Mouse (Mus musculus) forebrain, embryonic 11.5 days (tissue): ENCODE data around the gene Dpf1. TPM values are rescaled to one million over a fixed set of nuclear protein-coding genes. Genes with fewer than 3 reads are reported as not detected.
A peak's percentile ranks its signal among the peaks of the same experiment; 100 is the strongest.

Experiments
- ATAC-seq: fragments of 200-750 bp; cut with Nextera tagmentation; replicated peaks from 2 replicates; pipeline ENCODE4 v1.8.0; 2017; ENCODE audit warnings: moderate TSS enrichment; ENCODE audit not compliant: low FRiP score
- DNase-seq: peaks from one replicate; pipeline ENCODE4 v3.0.0-alpha.2; 2017; ENCODE audit warnings: low spot score
- H3K27ac ChIP-seq: fragments of 300-500 bp; sonication (generic); 2 replicates; pipeline ENCODE4 v1.5.1; 2014; ENCODE audit warnings: low read depth, low read length
- H3K27me3 ChIP-seq: fragments of 300-500 bp; sonication (generic); 2 replicates; pipeline ENCODE4 v1.6.1; 2014; ENCODE audit warnings: mild to moderate bottlenecking, low read length, mixed read lengths; ENCODE audit not compliant: control insufficient read depth, insufficient read depth
- H3K36me3 ChIP-seq: fragments of 300-500 bp; sonication (generic); 2 replicates; pipeline ENCODE4 v1.6.1; 2014; ENCODE audit warnings: mild to moderate bottlenecking, low read length, moderate library complexity, mixed read lengths; ENCODE audit not compliant: control insufficient read depth, insufficient read depth
- H3K4me1 ChIP-seq: fragments of 300-500 bp; sonication (generic); replicated peaks from 2 replicates; pipeline ENCODE4 v1.6.1; 2014; ENCODE audit warnings: low read length, mixed read lengths; ENCODE audit not compliant: control insufficient read depth, insufficient read depth
- H3K4me2 ChIP-seq: fragments of 300-500 bp; sonication (generic); 2 replicates; pipeline ENCODE4 v1.6.1; 2014; ENCODE audit warnings: low read depth, mild to moderate bottlenecking, low read length, moderate library complexity, mixed read lengths; ENCODE audit not compliant: severe bottlenecking
- H3K4me3 ChIP-seq: fragments of 300-500 bp; sonication (generic); 2 replicates; pipeline ENCODE4 v1.5.1; 2014; ENCODE audit warnings: low read depth, low read length
- H3K9ac ChIP-seq: fragments of 300-500 bp; sonication (generic); 2 replicates; pipeline ENCODE4 v1.6.1; 2014; ENCODE audit warnings: low read length
- H3K9me3 ChIP-seq: fragments of 300-500 bp; sonication (generic); 2 replicates; pipeline ENCODE4 v1.6.1; 2016; ENCODE audit warnings: low read length, mixed read lengths; ENCODE audit not compliant: control insufficient read depth
- WGBS: fragments of 180-500 bp; shearing (Covaris S2); extraction: QIAGEN DNeasy Blood & Tissue Kit; methylation state at CpG from one replicate; pipeline ENCODE4 v1.1.7; 2014; 5-methylcytosine and 5-hydroxymethylcytosine counted together
- polyA plus RNA-seq: library from polyadenylated mRNA; unstranded; fragments of >200 nt; fragmentation: Nextera tagmentation; extraction: Ambion mirVana; gene quantifications from 2 replicates; pipeline ENCODE4 v1.2.1, GENCODE M21; 2014

Dpf1 gene
- polyA plus RNA-seq, 1 experiment from 2014 or later, result 76.0 TPM

DNA sequence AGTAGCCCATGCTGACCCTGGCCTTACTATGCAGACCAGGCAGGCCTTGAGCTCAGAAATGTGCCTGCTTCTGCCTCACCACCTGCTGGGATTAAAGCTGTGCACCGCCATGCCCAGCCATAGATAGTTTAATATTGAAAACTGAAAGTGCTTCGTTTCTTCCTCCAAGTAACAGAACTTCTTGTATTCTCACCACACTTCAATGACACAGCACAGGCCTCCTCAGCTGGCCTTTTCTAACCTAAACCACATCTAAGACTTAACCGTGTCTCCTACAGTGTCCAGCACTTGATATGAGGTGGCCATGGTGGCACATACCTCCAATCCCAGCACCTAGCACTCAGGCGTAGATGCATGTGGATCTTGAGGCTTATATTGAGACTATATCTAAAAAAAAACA lies 33.3 kb upstream of the Dpf1 start:
- Histone ChIP-seq H3K9me3 (no peaks in the 10 kb centered on the region), H3K9ac (no peak overlapping the region)

GRCm38 (mm10) chr7:29271687-29272465 lies 31.9 kb upstream of the Dpf1 start:
- H3K4me3 ChIP-seq, result no peak overlapping the region
- no peak overlapping the region for H3K27ac ChIP-seq
- WGBS, result 83% methylated on average over 8 of the region's 8 CpGs
- no peak overlapping the region for H3K9ac ChIP-seq
- H3K4me2 ChIP-seq, result no peak overlapping the region
- H3K36me3 ChIP-seq, result no peaks in the 10 kb centered on the region
- no peak for ATAC-seq
- H3K9me3 ChIP-seq, result no peaks in the 10 kb centered on the region
- no peaks in the 10 kb centered on the region for H3K27me3 ChIP-seq
- no peak for DNase-seq
- H3K4me1 ChIP-seq, result no peaks in the 10 kb centered on the region

More for the DNA sequence above, 33.3 kb upstream of the Dpf1 start:
- ATAC-seq (no peak), DNase-seq (no peak)
- 85% methylated on average over 4 of the region's 4 CpGs for WGBS
- H3K4me1 ChIP-seq, result no peaks in the 10 kb centered on the region
- no peak overlapping the region for H3K4me2 ChIP-seq
- H3K36me3 ChIP-seq, result no peaks in the 10 kb centered on the region
- H3K4me3 ChIP-seq, result no peak overlapping the region
- H3K27ac ChIP-seq, result no peak overlapping the region
- H3K27me3 ChIP-seq, result no peaks in the 10 kb centered on the region

GRCm38 (mm10) chr7:29276715-29277114 lies 27.0 kb upstream of the Dpf1 start:
- no peak overlapping the region for H3K27ac ChIP-seq
- H3K27me3 ChIP-seq, result peaks cover 10% of the 10 kb centered on the region
- H3K4me3 ChIP-seq, result no peak overlapping the region
- no peaks in the 10 kb centered on the region for H3K36me3 ChIP-seq
- WGBS, result 88% methylated on average over 5 of the region's 5 CpGs
- H3K9ac ChIP-seq, result no peak overlapping the region
- ATAC-seq, result no peak
- no peak overlapping the region for H3K4me2 ChIP-seq
- no peaks in the 10 kb centered on the region for H3K9me3 ChIP-seq
- no peak for DNase-seq
- H3K4me1 ChIP-seq, result peaks cover 2% of the 10 kb centered on the region

GRCm38 (mm10) chr7:29277510-29277909 lies 26.2 kb upstream of the Dpf1 start:
- no peaks in the 10 kb centered on the region for H3K36me3 ChIP-seq
- ATAC-seq, result no peak
- H3K4me1 ChIP-seq, result peaks cover 7% of the 10 kb centered on the region
- peaks cover 18% of the 10 kb centered on the region for H3K27me3 ChIP-seq
- DNase-seq, result no peak
- H3K9me3 ChIP-seq, result no peaks in the 10 kb centered on the region
- H3K4me2 ChIP-seq, result no peak overlapping the region
- no peak overlapping the region for H3K9ac ChIP-seq
- H3K4me3 ChIP-seq, result no peak overlapping the region
- 91% methylated on average over 4 of the region's 4 CpGs for WGBS
- no peak overlapping the region for H3K27ac ChIP-seq

- Histone ChIP-seq H3K9ac (no peak overlapping the region), H3K9me3 (no peaks in the 10 kb centered on the region), H3K4me2 (no peak overlapping the region), H3K4me1 (peaks cover 7% of the 10 kb centered on the region), H3K4me3 (no peak overlapping the region), H3K27ac (no peak overlapping the region), H3K36me3 (no peaks in the 10 kb centered on the region), H3K27me3 (peaks cover 20% of the 10 kb centered on the region)
- DNase-seq (no peak), ATAC-seq (no peak)
Measured at GRCm38 (mm10) chr7:29279261-29279660, 24.5 kb upstream of the Dpf1 start.

- Histone ChIP-seq H3K36me3 (no peaks in the 10 kb centered on the region), H3K4me2 (no peak overlapping the region), H3K27me3 (peaks cover 20% of the 10 kb centered on the region), H3K4me3 (no peak overlapping the region), H3K9ac (no peak overlapping the region), H3K4me1 (peaks cover 7% of the 10 kb centered on the region), H3K27ac (no peak overlapping the region), H3K9me3 (no peaks in the 10 kb centered on the region)
- 90% methylated on average over 8 of the region's 8 CpGs for WGBS
- no peak for DNase-seq
- no peak for ATAC-seq
Measured at GRCm38 (mm10) chr7:29279924-29280323, 23.8 kb upstream of the Dpf1 start.

GRCm38 (mm10) chr7:29280801-29281200 lies 22.9 kb upstream of the Dpf1 start:
- H3K36me3 ChIP-seq, result no peaks in the 10 kb centered on the region
- no peak overlapping the region; the same call in 1 of the 2 replicates for H3K9ac ChIP-seq
- peak overlapping the region; percentile 98 for H3K4me2 ChIP-seq
- peak overlapping the region; percentile 56 for H3K4me3 ChIP-seq
- H3K27ac ChIP-seq, result no peak overlapping the region
- H3K4me1 ChIP-seq, result peaks cover 7% of the 10 kb centered on the region
- peaks cover 20% of the 10 kb centered on the region for H3K27me3 ChIP-seq
- no peaks in the 10 kb centered on the region for H3K9me3 ChIP-seq
- ATAC-seq (no peak), DNase-seq (no peak)
- 8% methylated on average over 13 of the region's 13 CpGs for WGBS

GRCm38 (mm10) chr7:29281201-29282073 lies 22.3 kb upstream of the Dpf1 start, which contains the start of gene Spint2:
TSS of gene Spint2 (minus strand) at chr7:29281912.
- peak within 1 kb of the TSS; percentile 98 for H3K4me2 ChIP-seq
- peaks cover 20% of the 10 kb centered on the region for H3K27me3 ChIP-seq
- peak within 1 kb of the TSS; percentile 56 for H3K4me3 ChIP-seq
- H3K9me3 ChIP-seq, result no peaks in the 10 kb centered on the region
- no peak within 1 kb of the TSS for H3K27ac ChIP-seq
- DNase-seq (peak; percentile 81), ATAC-seq (peak; percentile 71)
- no peaks in the 10 kb centered on the region for H3K36me3 ChIP-seq
- WGBS, result under 1% methylated on average over 69 of the region's 80 CpGs
- peak within 1 kb of the TSS; percentile 62 for H3K9ac ChIP-seq
- H3K4me1 ChIP-seq, result peaks cover 7% of the 10 kb centered on the region
